Mouse (Mus musculus): ENCODE measurements around the gene Gsdmc3.
"Not testable (repeated sequence)": the region's sequence is repeated elsewhere in the genome, so short reads cannot be mapped to it uniquely, and the experiment has no call there.

Gene Gsdmc3

GRCm38 (mm10) chr15:63878458-63878857 is at the start of gene Gsdmc3:
Gene Gsdmc3, minus strand, starts transcription at chr15:63878558.
- ATAC-seq (ENCODE audit: low TSS enrichment): not testable (repeated sequence)

GRCm38 (mm10) chr15:63926201-63926600 is 47.8 kb upstream of the Gsdmc3 start:
- 0 out of 2 replicates have a peak, but pooled peaks have one; percentile 23 for ATAC-seq (ENCODE audit: low TSS enrichment)

- ATAC-seq (ENCODE audit: low TSS enrichment): no peak
Measured at GRCm38 (mm10) chr15:63924484-63924883, 46.1 kb upstream of the Gsdmc3 start.

- not testable (repeated sequence) for ATAC-seq (ENCODE audit: low TSS enrichment)
Measured at GRCm38 (mm10) chr15:63921618-63922017, 43.3 kb upstream of the Gsdmc3 start.

GRCm38 (mm10) chr15:63919728-63920127 is 41.4 kb upstream of the Gsdmc3 start:
- not testable (repeated sequence) for ATAC-seq (ENCODE audit: low TSS enrichment)

GRCm38 (mm10) chr15:63916584-63916983 is 38.2 kb upstream of the Gsdmc3 start:
- ATAC-seq (ENCODE audit: low TSS enrichment): not testable (repeated sequence)

GRCm38 (mm10) chr15:63912197-63912596 is 33.8 kb upstream of the Gsdmc3 start, which contains the start of gene Gsdmc4:
Gene Gsdmc4, minus strand, starts transcription at chr15:63912297.
- ATAC-seq (ENCODE audit: low TSS enrichment): not testable (repeated sequence)

GRCm38 (mm10) chr15:63909896-63910295 is 31.5 kb upstream of the Gsdmc3 start:
- ATAC-seq (ENCODE audit: low TSS enrichment): not testable (repeated sequence)

GRCm38 (mm10) chr15:63895560-63896353 is 17.4 kb upstream of the Gsdmc3 start:
- ATAC-seq (ENCODE audit: low TSS enrichment): peak; percentile 87

- ATAC-seq (ENCODE audit: low TSS enrichment): not testable (repeated sequence)
Measured at GRCm38 (mm10) chr15:63888440-63888839, 10.1 kb upstream of the Gsdmc3 start.

- not testable (repeated sequence) for ATAC-seq (ENCODE audit: low TSS enrichment)
Measured at GRCm38 (mm10) chr15:63887949-63888348, 9.6 kb upstream of the Gsdmc3 start.

GRCm38 (mm10) chr15:63876160-63876559 is 2.2 kb downstream of the Gsdmc3 start:
- ATAC-seq (ENCODE audit: low TSS enrichment): not testable (repeated sequence)

- not testable (repeated sequence) for ATAC-seq (ENCODE audit: low TSS enrichment)
Measured at GRCm38 (mm10) chr15:63861965-63862364, 16.4 kb downstream of the Gsdmc3 start.

All from frontal cortex, adult (tissue).